Mouse (Mus musculus): ENCODE measurements around the gene Rgs3.

- no peak for TF ChIP-seq POLR2A (IDR thresholded peaks at IDR 0.05; ENCODE audit: low read depth, low read length)
- no peak for TF ChIP-seq CTCF (conservative IDR thresholded peaks at IDR 0.05; ENCODE audit: insufficient read depth, insufficient read length, low read depth, low read length)
Observed at GRCm38 (mm10) chr4:62703151-62703550, 143.5 kb downstream of the Rgs3 start.

Data from kidney, adult 2 months (tissue).